Mouse (Mus musculus) limb, embryonic 14.5 days (tissue): ENCODE results near the gene Vmn2r99. TPM values are rescaled to one million over a fixed set of nuclear protein-coding genes. Genes with fewer than 3 reads are reported as not detected.

ENCODE experiments used
- ATAC-seq: fragments of 200-750 bp; cut with Nextera tagmentation; 2 replicates; pipeline ENCODE4 v1.8.0; 2017; ENCODE audit warnings: low read depth, moderate number of reproducible peaks, moderate TSS enrichment; ENCODE audit not compliant: low FRiP score
- DNase-seq: peaks from one replicate; pipeline ENCODE4 v3.0.0-alpha.2; 2015; ENCODE audit warnings: low spot score
- H3K27ac ChIP-seq: fragments of 300-500 bp; sonication (generic); replicated peaks from 2 replicates; pipeline ENCODE4 v1.5.1; 2014; ENCODE audit warnings: low read depth, mild to moderate bottlenecking, low read length, moderate library complexity, mixed read lengths
- H3K27me3 ChIP-seq: fragments of 300-500 bp; sonication (generic); 2 replicates; pipeline ENCODE4 v1.6.1; 2014; ENCODE audit warnings: low read length, mixed read lengths; ENCODE audit not compliant: control insufficient read depth, insufficient read depth
- H3K36me3 ChIP-seq: fragments of 300-500 bp; sonication (generic); 2 replicates; pipeline ENCODE4 v1.6.1; 2014; ENCODE audit warnings: mild to moderate bottlenecking, low read length, moderate library complexity, mixed read lengths; ENCODE audit not compliant: control insufficient read depth, insufficient read depth
- H3K4me1 ChIP-seq: fragments of 300-500 bp; sonication (generic); 2 replicates; pipeline ENCODE4 v1.6.1; 2014; ENCODE audit warnings: antibody characterized with exemption, low read length, mixed read lengths; ENCODE audit not compliant: control insufficient read depth, insufficient read depth
- H3K4me2 ChIP-seq: fragments of 300-500 bp; sonication (generic); replicated peaks from 2 replicates; pipeline ENCODE4 v1.6.1; 2014; ENCODE audit warnings: low read depth, mild to moderate bottlenecking, low read length, moderate library complexity; ENCODE audit not compliant: severe bottlenecking
- H3K4me3 ChIP-seq: fragments of 300-500 bp; sonication (generic); replicated peaks from 2 replicates; pipeline ENCODE4 v1.5.1; 2014; ENCODE audit warnings: low read length
- H3K9ac ChIP-seq: fragments of 300-500 bp; sonication (generic); 2 replicates; pipeline ENCODE4 v1.6.1; 2014; ENCODE audit warnings: mild to moderate bottlenecking, low read depth, low read length, moderate library complexity; ENCODE audit not compliant: severe bottlenecking
- H3K9me3 ChIP-seq: fragments of 300-500 bp; sonication (generic); 2 replicates; pipeline ENCODE4 v1.6.1; 2016; ENCODE audit warnings: low read length; ENCODE audit not compliant: control insufficient read depth
- POLR2A ChIP-seq: fragments of 200-500 bp; IDR thresholded peaks from 2 replicates; pipeline ENCODE4 v1.8.0; 2012; ENCODE audit warnings: inconsistent platforms, mild to moderate bottlenecking, moderate library complexity, borderline replicate concordance; ENCODE audit not compliant: insufficient read depth, insufficient read length; ENCODE audit errors: extremely low read depth
- WGBS: fragments of 180-500 bp; shearing (Covaris S2); extraction: QIAGEN DNeasy Blood & Tissue Kit; methylation state at CpG from one replicate; pipeline ENCODE4 v1.1.7; 2014; 5-methylcytosine and 5-hydroxymethylcytosine counted together
- polyA plus RNA-seq, 2 experiments: library from polyadenylated mRNA; depleted of rRNA in 1 of 2; stranded (reverse) in 1 of 2; unstranded in 1 of 2; fragments of >200 nt; fragmentation: Nextera tagmentation in 1 of 2; extraction: Ambion mirVana in 1 of 2; gene quantifications; 2 replicates each; pipeline versions ENCODE4 v1.2.1 to v1.2.3; 2012 to 2014

Vmn2r99 gene
- polyA plus RNA-seq (2012; rRNA removed) (not detected in 2 replicates), polyA plus RNA-seq (2014; fragmentation: Nextera tagmentation; extraction: Ambion mirVana) (not detected in 2 replicates)

- TF ChIP-seq POLR2A, result no peak
- DNase-seq, result no peak
- no peaks in the 10 kb centered on the region for H3K27me3 ChIP-seq
- H3K4me3 ChIP-seq, result no peak within 1 kb of the TSS
- ATAC-seq, result no peak
- H3K9me3 ChIP-seq, result no peaks in the 10 kb centered on the region
- H3K36me3 ChIP-seq, result no peaks in the 10 kb centered on the region
- H3K27ac ChIP-seq, result no peak within 1 kb of the TSS
- no peak within 1 kb of the TSS for H3K4me2 ChIP-seq
- no peak within 1 kb of the TSS for H3K9ac ChIP-seq
- H3K4me1 ChIP-seq, result no peaks in the 10 kb centered on the region
Measured at GRCm38 (mm10) chr17:19361649-19362048, at the start of gene Vmn2r99. Gene Vmn2r99, plus strand, starts transcription at chr17:19361949.

- no peak for TF ChIP-seq POLR2A
- Histone ChIP-seq H3K4me2 (no peak overlapping the region), H3K9ac (no peak overlapping the region), H3K9me3 (peaks cover 5% of the 10 kb centered on the region; the same call in 1 of the 2 replicates), H3K27ac (no peak overlapping the region), H3K36me3 (no peaks in the 10 kb centered on the region), H3K4me1 (no peaks in the 10 kb centered on the region), H3K27me3 (no peaks in the 10 kb centered on the region), H3K4me3 (no peak overlapping the region)
- DNase-seq (no peak), ATAC-seq (no peak)
- whole genome bisulfite sequencing, result 85% methylated on average over 3 of the region's 3 CpGs
Measured at GRCm38 (mm10) chr17:19437623-19438022, 75.9 kb downstream of the Vmn2r99 start.

- H3K36me3 ChIP-seq, result no peaks in the 10 kb centered on the region
- H3K4me1 ChIP-seq, result no peaks in the 10 kb centered on the region
- H3K9ac ChIP-seq, result no peak overlapping the region
- no peak for ATAC-seq
- TF ChIP-seq POLR2A, result no peak
- DNase-seq, result no peak
- WGBS, result 85% methylated on average over 1 of the region's 1 CpGs
- H3K9me3 ChIP-seq, result 0 out of 2 replicates have a peak, but pooled peaks cover 5% of the 10 kb centered on the region
- H3K4me3 ChIP-seq, result no peak overlapping the region
- no peaks in the 10 kb centered on the region for H3K27me3 ChIP-seq
- H3K27ac ChIP-seq, result no peak overlapping the region
- no peak overlapping the region for H3K4me2 ChIP-seq
Measured at GRCm38 (mm10) chr17:19444932-19445331, 83.2 kb downstream of the Vmn2r99 start.

Other genes with a start within 250 kb of the Vmn2r99 start
- gene Vmn2r100, start 142.8 kb downstream of the Vmn2r99 start, polyA plus RNA-seq (2012; rRNA removed), result not detected in 2 replicates
- not detected in 2 replicates for gene Vmn2r100, start 142.8 kb downstream of the Vmn2r99 start, polyA plus RNA-seq (2014; fragmentation: Nextera tagmentation; extraction: Ambion mirVana)
- not detected in 2 replicates for gene Vmn2r101, start 215.3 kb downstream of the Vmn2r99 start, polyA plus RNA-seq (2012; rRNA removed)
- gene Vmn2r101, start 215.3 kb downstream of the Vmn2r99 start, polyA plus RNA-seq (2014; fragmentation: Nextera tagmentation; extraction: Ambion mirVana), result not detected in 2 replicates